Mouse (Mus musculus): Measurements from ENCODE around the gene Fam13a.

Fam13a gene

DNA sequence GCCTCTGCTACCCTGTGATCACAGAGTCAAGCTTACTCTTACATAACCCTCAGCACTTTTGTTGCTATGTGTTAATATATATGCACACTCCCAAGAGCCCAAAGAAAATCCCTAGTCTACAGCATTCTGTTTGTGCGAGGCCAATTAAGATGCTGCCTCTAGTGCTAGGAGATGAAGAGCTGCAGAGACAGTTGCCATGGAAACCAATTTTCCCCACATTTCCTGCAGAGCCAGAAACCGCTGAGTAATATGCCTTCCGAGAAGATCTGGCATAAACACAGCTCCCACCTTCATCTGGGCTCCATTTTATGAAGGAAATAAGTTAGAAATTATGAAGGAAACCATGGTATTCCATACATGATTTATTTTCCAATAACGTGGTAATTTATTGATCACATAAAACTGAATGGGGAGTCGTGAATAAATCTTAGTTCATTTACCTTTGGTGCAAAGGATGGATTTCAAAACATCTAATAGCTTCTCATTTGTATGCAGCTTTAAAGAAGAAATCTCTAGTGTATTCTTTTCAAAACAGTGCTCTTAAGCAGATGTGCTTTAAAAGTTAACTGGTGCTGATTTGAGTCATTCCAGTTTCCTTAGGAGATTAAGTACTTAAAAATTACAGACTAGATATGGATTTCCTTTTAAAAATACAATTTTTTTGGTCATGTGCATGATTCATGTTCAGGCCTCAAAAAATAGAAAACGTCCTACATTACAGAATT lies 91.0 kb downstream of the Fam13a start:
- no peak for DNase-seq (ENCODE audit: low spot score in 2 of 2)

DNA sequence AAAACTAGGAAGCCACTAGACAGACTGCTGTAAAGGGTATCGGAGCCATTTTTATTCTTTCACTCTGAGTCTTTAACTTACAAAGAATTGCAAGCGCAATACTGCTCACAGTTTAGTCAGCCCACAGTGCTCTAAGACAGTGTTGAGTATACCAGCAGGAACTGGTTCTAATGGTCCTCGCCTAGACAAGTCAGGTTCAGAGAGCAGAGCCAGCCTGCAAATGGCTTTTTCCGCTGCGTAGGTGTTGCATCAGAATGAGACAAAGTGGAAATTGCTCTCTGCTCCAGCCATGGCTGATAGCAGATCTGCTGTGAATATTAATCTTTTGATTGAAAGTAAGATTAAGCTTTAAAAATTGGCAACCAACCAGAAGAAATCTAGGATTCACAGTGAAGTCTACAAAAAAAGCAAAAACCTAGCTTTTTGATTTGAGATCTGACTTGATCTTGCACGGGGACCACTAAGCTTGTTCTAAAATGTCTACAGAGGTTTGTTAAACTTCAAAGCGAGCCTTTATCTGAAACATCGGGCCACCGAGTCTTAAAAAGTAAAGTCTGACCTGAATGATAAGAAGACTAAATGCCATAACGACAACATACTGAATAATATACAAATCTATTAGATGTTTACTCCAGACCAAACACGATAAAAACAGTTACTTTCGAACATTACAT lies 91.7 kb downstream of the Fam13a start:
- DNase-seq (ENCODE audit: low spot score in 2 of 2) = no peak

GRCm38 (mm10) chr6:58931149-58931548 lies 93.2 kb downstream of the Fam13a start:
- DNase-seq (ENCODE audit: low spot score in 2 of 2) = no peak

- DNase-seq (ENCODE audit: low spot score in 2 of 2) = no peak
Measured at GRCm38 (mm10) chr6:58929911-58930431, 94.4 kb downstream of the Fam13a start.

- no peak for DNase-seq (ENCODE audit: low spot score in 2 of 2)
Measured at GRCm38 (mm10) chr6:58927881-58928280, 96.5 kb downstream of the Fam13a start.

- no peak for DNase-seq (ENCODE audit: low spot score in 2 of 2)
Measured at GRCm38 (mm10) chr6:58922511-58922910, 101.8 kb downstream of the Fam13a start.

DNA sequence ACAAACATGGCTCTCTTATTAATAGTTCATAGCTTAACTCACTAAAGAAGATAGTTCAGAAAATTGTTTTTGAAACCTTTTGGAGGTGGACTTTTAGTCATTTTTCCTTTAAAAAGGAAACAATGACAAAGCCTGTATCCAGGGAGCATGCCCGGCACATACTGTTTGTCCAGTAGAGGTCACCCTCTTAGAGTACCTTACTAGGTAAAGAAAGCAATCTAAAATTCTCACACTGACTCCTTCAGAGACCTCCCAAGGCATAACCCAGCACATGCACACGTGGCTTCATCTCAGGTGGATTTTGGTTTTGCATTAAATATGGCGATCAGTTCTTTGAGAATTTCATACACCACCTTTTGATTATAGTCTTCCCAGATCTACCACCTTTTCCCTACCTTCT lies 102.7 kb downstream of the Fam13a start:
- no peak for DNase-seq (ENCODE audit: low spot score in 2 of 2)

DNA sequence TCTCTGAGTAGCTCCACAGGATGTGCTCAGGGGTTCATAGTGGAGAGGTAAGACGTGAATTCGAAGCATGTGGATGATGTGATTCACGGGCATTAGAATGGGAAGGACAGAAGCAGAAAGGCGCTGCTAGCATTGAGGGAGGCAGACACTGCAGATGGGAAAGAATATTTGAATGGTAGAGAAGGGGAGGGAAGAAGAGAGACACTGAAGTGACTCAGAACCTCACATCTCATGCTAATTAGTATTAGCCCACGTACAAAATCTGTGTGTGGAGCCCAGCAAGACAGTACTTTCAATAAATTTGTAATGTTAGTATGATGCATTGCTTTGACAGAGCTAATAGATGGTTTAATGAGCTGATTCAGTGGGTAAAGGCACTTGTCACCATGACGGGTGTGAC lies 103.6 kb downstream of the Fam13a start:
- no peak for DNase-seq (ENCODE audit: low spot score in 2 of 2)

GRCm38 (mm10) chr6:58916498-58916897 lies 107.9 kb downstream of the Fam13a start:
- no peak for DNase-seq (ENCODE audit: low spot score in 2 of 2)

DNA sequence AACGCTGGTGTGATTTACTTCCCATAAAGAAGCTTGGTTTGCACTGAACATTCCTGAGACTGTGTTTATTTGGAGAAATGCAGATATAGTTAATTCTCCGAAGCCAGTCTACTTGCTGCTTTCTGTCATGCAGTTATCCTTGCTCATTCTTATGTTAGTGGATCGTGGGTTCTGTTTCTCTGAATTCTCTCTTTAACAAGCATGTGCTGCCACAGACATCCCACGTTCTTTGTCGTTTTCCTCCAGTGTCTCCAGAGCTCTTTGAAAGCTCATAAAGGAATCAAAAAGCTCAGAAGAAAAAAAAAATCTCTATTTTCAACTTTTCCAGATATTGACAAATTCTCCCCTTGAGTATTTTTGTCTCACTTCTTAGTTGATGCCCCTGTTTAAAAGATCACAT lies 110.4 kb downstream of the Fam13a start:
- no peak for DNase-seq (ENCODE audit: low spot score in 2 of 2)

DNA sequence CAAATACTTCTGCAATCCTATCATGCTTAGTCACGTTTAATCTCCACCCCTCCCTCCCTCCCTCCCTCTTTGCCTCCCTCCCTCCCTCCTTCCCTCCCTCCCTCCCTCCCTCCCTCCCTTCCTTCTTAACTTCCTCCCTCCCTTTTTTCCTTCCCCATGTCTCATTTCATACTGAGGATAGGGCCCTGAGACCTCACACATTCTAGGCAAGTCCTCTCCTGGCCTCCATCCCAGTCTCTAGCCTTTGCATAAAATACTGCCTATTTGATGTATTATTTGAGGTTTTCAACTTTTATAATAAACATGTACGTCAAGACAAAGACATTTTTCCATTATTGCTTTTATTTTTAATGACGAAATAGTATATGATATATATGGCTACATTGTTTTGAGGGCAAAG lies 110.8 kb downstream of the Fam13a start:
- DNase-seq (ENCODE audit: low spot score in 2 of 2) = no peak

DNA sequence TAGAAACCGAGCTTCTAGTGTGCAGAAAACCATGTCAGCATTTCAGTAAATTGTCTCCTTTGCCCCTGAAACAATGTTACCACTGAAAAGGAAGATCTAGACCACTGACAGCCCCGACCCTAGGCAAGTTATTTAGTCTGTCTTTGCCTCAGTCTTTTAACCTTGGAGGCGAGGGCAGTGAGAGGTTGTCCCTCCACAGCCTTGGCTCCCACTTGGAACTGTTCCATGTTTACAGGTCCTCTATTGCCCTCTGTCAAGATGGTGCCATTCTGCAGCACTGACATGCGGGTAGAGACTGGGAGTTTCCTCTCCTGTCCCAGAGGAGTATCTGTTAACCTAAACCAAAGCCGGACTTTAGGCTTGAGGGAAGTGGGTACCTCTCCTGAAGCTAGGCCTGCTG lies 111.5 kb downstream of the Fam13a start:
- DNase-seq (ENCODE audit: low spot score in 2 of 2) = no peak

DNA sequence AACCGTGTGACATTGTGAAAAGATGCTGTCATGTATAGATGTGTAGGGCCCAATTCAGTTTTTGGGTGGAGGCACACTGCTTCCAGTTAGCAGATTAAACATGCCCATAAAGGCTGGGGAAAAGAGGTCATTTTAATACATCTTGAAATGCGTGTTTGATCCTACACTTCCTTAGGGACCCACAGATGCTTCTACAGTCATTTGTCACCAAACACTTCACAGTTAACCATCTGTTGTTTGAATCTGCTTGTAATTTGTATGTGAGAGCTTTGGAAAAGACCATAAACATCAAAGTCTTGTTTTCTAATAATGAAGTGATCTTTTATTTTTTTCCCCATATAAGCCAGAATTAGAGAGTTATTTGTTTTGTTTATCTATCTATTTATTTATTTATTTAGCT lies 116.6 kb downstream of the Fam13a start:
- no peak for DNase-seq (ENCODE audit: low spot score in 2 of 2)

- no peak for DNase-seq (ENCODE audit: low spot score in 2 of 2)
Measured at GRCm38 (mm10) chr6:58907336-58907735, 117.0 kb downstream of the Fam13a start.

GRCm38 (mm10) chr6:58906852-58907261 lies 117.5 kb downstream of the Fam13a start, which contains the start of gene Nap1l5:
Gene Nap1l5 (minus strand): TSS chr6:58907076.
- no peak for DNase-seq (ENCODE audit: low spot score in 2 of 2)

GRCm38 (mm10) chr6:58904551-58904950 lies 119.8 kb downstream of the Fam13a start:
- no peak for DNase-seq (ENCODE audit: low spot score in 2 of 2)

GRCm38 (mm10) chr6:58903171-58903570 lies 121.2 kb downstream of the Fam13a start:
- DNase-seq (ENCODE audit: low spot score in 2 of 2) = no peak

GRCm38 (mm10) chr6:58900536-58900935 lies 123.8 kb downstream of the Fam13a start:
- DNase-seq (ENCODE audit: low spot score in 2 of 2) = no peak

DNA sequence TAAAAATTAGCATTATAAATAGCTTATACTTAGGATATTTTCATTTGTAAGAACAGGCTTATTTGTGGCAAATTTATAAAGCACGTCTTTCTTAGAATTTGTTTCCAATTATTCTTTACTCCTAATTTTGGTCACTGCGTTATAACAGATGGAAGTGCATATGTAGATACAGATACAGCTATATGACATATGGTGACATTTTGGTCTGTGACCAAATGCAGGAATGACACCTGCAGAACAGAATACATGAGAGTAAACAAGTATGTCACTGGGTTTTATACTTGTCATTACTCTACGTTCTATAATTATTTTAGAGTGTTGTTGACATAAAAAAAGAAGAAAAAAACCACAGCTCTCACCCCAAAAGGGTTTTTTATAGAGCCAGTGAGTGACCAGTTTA lies 125.3 kb downstream of the Fam13a start:
- no peak for DNase-seq (ENCODE audit: low spot score in 2 of 2)

- DNase-seq (ENCODE audit: low spot score in 2 of 2) = no peak
Measured at GRCm38 (mm10) chr6:58896648-58897047, 127.7 kb downstream of the Fam13a start.

DNA sequence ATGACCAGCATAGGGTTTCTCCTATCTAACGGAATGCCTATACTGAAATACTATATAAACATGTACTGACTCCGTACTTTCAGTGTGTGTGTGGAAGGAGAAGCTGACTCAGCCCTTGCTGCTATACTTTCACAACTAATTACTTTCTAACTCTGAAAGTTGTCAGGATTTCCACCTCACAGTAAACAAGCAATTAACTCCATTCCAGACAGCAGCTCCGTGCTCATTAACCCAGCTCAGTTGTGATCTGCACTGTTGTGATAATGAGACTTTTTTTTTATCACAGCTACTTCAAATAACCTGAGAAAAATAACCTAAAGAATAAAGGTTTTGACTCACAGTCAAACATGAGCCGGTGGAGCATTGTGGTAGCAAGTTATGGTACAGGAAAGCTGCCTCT lies 129.4 kb downstream of the Fam13a start:
- no peak for DNase-seq (ENCODE audit: low spot score in 2 of 2)

- DNase-seq (ENCODE audit: low spot score in 2 of 2) = no peak
Measured at GRCm38 (mm10) chr6:58893307-58893706, 131.0 kb downstream of the Fam13a start.

DNA sequence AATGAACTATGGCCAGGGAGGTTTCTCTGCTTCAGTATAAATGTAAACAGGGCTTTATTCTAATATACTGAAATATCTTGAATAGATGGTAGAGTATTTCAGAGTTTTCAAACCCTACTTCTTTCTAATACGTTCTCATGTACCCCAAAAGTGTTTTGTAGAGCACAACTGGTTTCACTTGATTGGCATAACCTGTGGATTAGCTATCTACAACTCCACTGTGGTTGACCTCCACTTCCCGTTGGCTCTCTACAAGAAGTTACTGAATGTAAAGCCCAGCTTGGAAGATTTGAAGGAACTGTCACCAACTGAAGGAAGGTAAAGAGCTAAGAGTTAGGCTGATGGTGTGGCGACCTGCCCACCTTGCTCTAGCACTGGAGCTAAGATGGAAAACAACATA lies 134.4 kb downstream of the Fam13a start:
- no peak for DNase-seq (ENCODE audit: low spot score in 2 of 2)
